Mouse (Mus musculus): ENCODE results near the gene 2610528A11Rik.
A peak's percentile ranks its signal among the peaks of the same experiment; 100 is the strongest.

DNA sequence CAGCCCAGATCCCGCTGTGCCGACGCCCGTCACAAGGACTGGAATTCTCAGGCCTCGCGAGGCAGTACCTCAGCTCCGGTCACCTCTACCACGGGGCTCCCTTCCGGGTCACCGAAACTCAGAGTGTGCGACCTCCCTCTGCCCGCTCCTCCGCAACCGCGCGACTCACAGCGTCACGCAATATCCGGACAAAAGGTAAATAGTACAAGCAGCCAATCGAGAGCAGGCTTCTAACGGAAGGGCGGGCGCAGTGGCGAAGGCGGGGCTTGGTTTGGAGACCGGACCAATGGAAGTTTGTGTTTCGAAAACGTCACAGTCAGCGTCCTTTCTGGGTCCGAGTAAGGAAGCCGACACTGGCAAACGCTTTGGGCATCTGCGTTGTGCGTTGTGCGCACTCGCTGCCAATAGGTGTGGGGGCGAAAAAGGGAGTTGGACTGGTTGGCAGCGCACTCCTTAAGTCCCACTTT is 21.3 kb upstream of the 2610528A11Rik start, which contains the start of gene Ghitm:
- TF ChIP-seq CTCF (IDR thresholded peaks at IDR 0.05; ENCODE audit: insufficient read depth, low read depth, low read length): no peak
- TF ChIP-seq POLR2A (IDR thresholded peaks at IDR 0.05; ENCODE audit: insufficient read depth, low read depth, low read length): peak; percentile 75
